ENCODE assay signal across 10 mouse cellular contexts in genomic region chr7:80789061-80789460, GRCm38 (mm10). TPM values are rescaled to one million over a fixed set of nuclear protein-coding genes. Genes with fewer than 3 reads are reported as not detected.
DNase-seq lines count a peak whose midpoint lies in the region; ATAC-seq and TF ChIP-seq lines count a peak whose summit lies in the region.
"Had no signal": no experiment of that assay in that cellular context is flagged by ENCODE, and none has a peak within 500 bp of the region (broad histone marks: within the 10 kb centered on the region; RNA-seq: fewer than 3 reads in every experiment).

No protein-coding gene starts in this region.

- 3% methylated on average over 1 of the region's 1 CpGs for WGBS in lung, embryonic 15.5 days
- WGBS in lung, adult 2 months = 3% methylated on average over 1 of the region's 1 CpGs
- 69% methylated on average over 1 of the region's 1 CpGs for WGBS in hindbrain, embryonic 11.5 days

- H3K4me2 ChIP-seq in lung, embryonic 15.5 days = peak overlapping the region; percentile 6; the same call in 1 of the 2 replicates
- H3K4me2 ChIP-seq in hindbrain, embryonic 11.5 days (replicated peaks; ENCODE audit: low read depth, low read length) = no peak overlapping the region
- H3K4me2 ChIP-seq: hindbrain, embryonic 13.5 days had no signal

- no peaks in the 10 kb centered on the region for H3K27me3 ChIP-seq in lung, embryonic 15.5 days
- no peaks in the 10 kb centered on the region for H3K27me3 ChIP-seq in hindbrain, embryonic 11.5 days (ENCODE audit: control insufficient read depth, insufficient read depth, low read length)
- H3K27me3 ChIP-seq: hindbrain, embryonic 13.5 days had no signal

- H3K27ac ChIP-seq in lung, embryonic 15.5 days = peak overlapping the region; percentile 80
- H3K27ac ChIP-seq in hindbrain, embryonic 11.5 days (ENCODE audit: low read depth, low read length) = no peak overlapping the region
- H3K27ac ChIP-seq: hindbrain, embryonic 13.5 days had no signal

- DNase-seq in lung, adult 2 months = no peak
- DNase-seq in embryo, embryonic 11 days = peak; percentile 28
- DNase-seq in lung, postnatal 25 days (ENCODE audit: low spot score) = peak; percentile 85
- no peak for DNase-seq in left cerebral cortex, adult 9 months (ENCODE audit: low spot score in 2 of 2)
- no peak for DNase-seq in thymus, postnatal 0 days (ENCODE audit: low spot score)
- DNase-seq in hindbrain, embryonic 11.5 days (ENCODE audit: low spot score) = no peak
- DNase-seq: thymus, adult 18-20 months had no signal

- no peak overlapping the region for H3K9ac ChIP-seq in lung, embryonic 15.5 days
- H3K9ac ChIP-seq in hindbrain, embryonic 11.5 days (ENCODE audit: low read depth, low read length) = no peak overlapping the region
- H3K9ac ChIP-seq: hindbrain, embryonic 13.5 days had no signal

- H3K36me3 ChIP-seq in lung, embryonic 15.5 days = peaks cover 4% of the 10 kb centered on the region; the same call in 1 of the 2 replicates
- H3K36me3 ChIP-seq in hindbrain, embryonic 11.5 days (ENCODE audit: control insufficient read depth, insufficient read depth, low read length) = no peaks in the 10 kb centered on the region

- no peak; the same call in 1 of the 2 replicates for ATAC-seq in lung, embryonic 15.5 days (ENCODE audit: borderline replicate concordance, extremely low read depth, low FRiP score, low TSS enrichment)
- no peak for ATAC-seq in hindbrain, embryonic 11.5 days (ENCODE audit: low FRiP score)

- peaks cover 46% of the 10 kb centered on the region for H3K4me1 ChIP-seq in lung, embryonic 15.5 days
- H3K4me1 ChIP-seq in lung, adult 2 months (ENCODE audit: control insufficient read depth, insufficient read depth, low read length) = peaks cover 60% of the 10 kb centered on the region
- H3K4me1 ChIP-seq in hindbrain, embryonic 11.5 days (replicated peaks; ENCODE audit: control insufficient read depth, insufficient read depth, low read length) = no peaks in the 10 kb centered on the region

- H3K4me3 ChIP-seq in lung, embryonic 15.5 days = no peak overlapping the region
- H3K4me3 ChIP-seq in lung, adult 2 months (replicated peaks; ENCODE audit: extremely low read depth, low read depth, low read length) = no peak overlapping the region
- H3K4me3 ChIP-seq in hindbrain, embryonic 11.5 days (ENCODE audit: low read depth, low read length) = no peak overlapping the region
- H3K4me3 ChIP-seq: erythroblast, embryonic 14.5 days; hindbrain, embryonic 13.5 days had no signal

- no peak for TF ChIP-seq CTCF in lung, adult 2 months (IDR thresholded peaks at IDR 0.05; ENCODE audit: insufficient read depth, low read length)

- no peak for TF ChIP-seq POLR2A in lung, adult 2 months (IDR thresholded peaks at IDR 0.05; ENCODE audit: borderline replicate concordance, extremely low read depth, low read depth, low read length)

- H3K9me3 ChIP-seq in lung, embryonic 15.5 days = no peaks in the 10 kb centered on the region
- H3K9me3 ChIP-seq in hindbrain, embryonic 11.5 days (ENCODE audit: control insufficient read depth, low read length) = no peaks in the 10 kb centered on the region
- H3K9me3 ChIP-seq: hindbrain, embryonic 13.5 days had no signal

RNA-seq across cellular contexts. Expression of gene Iqgap1, which starts 36.7 kb away (rescaled TPM):
- 107 and 115 TPM in 2 replicates for polyA plus RNA-seq in lung, embryonic 15.5 days (2015; fragmentation: Nextera tagmentation; extraction: Ambion mirVana)
- 118 and 135 TPM in 2 replicates for polyA plus RNA-seq in lung, adult 2 months (2012; rRNA removed)
- 87.5 and 104 TPM in 2 replicates for polyA plus RNA-seq in thymus, postnatal 0 days (2015; fragmentation: Nextera tagmentation; extraction: Ambion mirVana)
- 27.1 and 29.1 TPM in 2 replicates for polyA plus RNA-seq in hindbrain, embryonic 11.5 days (2014; fragmentation: Nextera tagmentation; extraction: Ambion mirVana)

Comparison
In these comparisons a context has a peak if more than half of its experiments do, and no peak if none do; other contexts are left out.
1. DNase-seq: peak in embryo, embryonic 11 days (single experiment) and lung, postnatal 25 days (single experiment); none in lung, adult 2 months (single experiment), left cerebral cortex, adult 9 months (0 of 2), thymus, postnatal 0 days (single experiment) and hindbrain, embryonic 11.5 days (single experiment).